Comparison of ENCODE assay signal across 13 mouse cellular contexts in genomic region chr15:27560315-27560714, GRCm38 (mm10).
"Had no signal": no experiment of that assay in that cellular context is flagged by ENCODE, and none has a peak within 500 bp of the region (broad histone marks: within the 10 kb centered on the region; RNA-seq: fewer than 3 reads in every experiment).

No protein-coding gene starts in this region.

- H3K27ac ChIP-seq: limb, embryonic 12.5 days; lung, embryonic 15.5 days; macrophage; midbrain, embryonic 15.5 days; neural tube, embryonic 12.5 days; stomach, postnatal 0 days had no signal

- ATAC-seq: intestine, postnatal 0 days; midbrain, embryonic 15.5 days had no signal

- H3K9ac ChIP-seq: limb, embryonic 12.5 days; lung, embryonic 15.5 days; midbrain, embryonic 15.5 days; neural tube, embryonic 12.5 days had no signal

- H3K27me3 ChIP-seq: limb, embryonic 12.5 days; lung, embryonic 15.5 days; megakaryocyte, embryonic 14.5 days; midbrain, embryonic 15.5 days; neural tube, embryonic 12.5 days had no signal

- H3K4me1 ChIP-seq: lung, embryonic 15.5 days had no signal

- H3K36me3 ChIP-seq: limb, embryonic 12.5 days; lung, embryonic 15.5 days had no signal

- H3K4me2 ChIP-seq: limb, embryonic 12.5 days; liver, embryonic 11.5 days; lung, embryonic 15.5 days; midbrain, embryonic 11.5 days; midbrain, embryonic 15.5 days; neural tube, embryonic 12.5 days had no signal

- H3K4me3 ChIP-seq: limb, embryonic 12.5 days; lung, embryonic 15.5 days; megakaryocyte, embryonic 14.5 days; midbrain, embryonic 15.5 days; neural tube, embryonic 12.5 days had no signal

- DNase-seq: kidney, postnatal 4 days; lung, postnatal 14 days; thymus, postnatal 4 days had no signal

- H3K9me3 ChIP-seq: limb, embryonic 12.5 days; lung, embryonic 15.5 days; megakaryocyte, embryonic 14.5 days; midbrain, embryonic 15.5 days; neural tube, embryonic 12.5 days had no signal
